Mouse (Mus musculus) mature B cell (primary cell): Measurements from ENCODE around the gene Bcar1.

Source experiments
- in situ Hi-C: fragments of 300-500 bp; cut with MboI; formaldehyde crosslinking; loops from 2 replicates; pipeline ENCODE4 v1.14.3; 2019

The Bcar1 gene

GRCm38 (mm10) chr8:111680423-111681028 lies 63.1 kb downstream of the Bcar1 start:
- in situ Hi-C loops, result no loop called here

- in situ Hi-C loops, result no loop called here
Measured at GRCm38 (mm10) chr8:111678848-111679247, 64.8 kb downstream of the Bcar1 start.

GRCm38 (mm10) chr8:111678111-111678510 lies 65.5 kb downstream of the Bcar1 start:
- in situ Hi-C loops, result no loop called here

GRCm38 (mm10) chr8:111676237-111676636 lies 67.4 kb downstream of the Bcar1 start:
- in situ Hi-C loops, result no loop called here

DNA sequence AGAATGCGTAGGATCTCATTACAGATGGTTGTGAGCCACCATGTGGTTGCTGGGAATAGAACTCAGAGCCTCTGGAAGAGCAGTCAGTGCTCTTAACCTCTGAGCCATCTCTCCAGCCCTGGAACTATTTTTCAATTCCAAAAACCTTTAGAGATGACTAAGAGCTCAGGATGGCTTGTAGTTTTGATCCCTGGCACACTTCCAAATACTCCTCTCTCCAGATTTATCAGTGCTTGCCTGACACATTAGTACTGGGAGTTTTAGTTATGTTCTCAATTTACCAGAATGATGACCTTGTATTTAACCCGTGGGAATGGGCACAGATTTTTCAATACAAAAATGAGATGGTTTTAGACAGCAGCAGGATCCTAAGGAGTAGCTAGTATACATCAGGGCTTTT lies 76.9 kb downstream of the Bcar1 start:
- in situ Hi-C loops, result no loop called here

- in situ Hi-C loops, result no loop called here
Measured at GRCm38 (mm10) chr8:111662473-111662872, 81.1 kb downstream of the Bcar1 start.
